Mouse (Mus musculus) testis, adult 2 months (tissue): Measurements from ENCODE around the gene Gm9887.

ENCODE experiments used
- CTCF ChIP-seq: fragments of 200-500 bp; IDR thresholded peaks from 2 replicates; pipeline ENCODE4 v1.5.1; 2012; ENCODE audit warnings: low read depth, mild to moderate bottlenecking, inconsistent platforms, low read length, moderate library complexity; ENCODE audit not compliant: control insufficient read depth, insufficient read depth, insufficient replicate concordance
- POLR2A ChIP-seq: fragments of 200-500 bp; IDR thresholded peaks from 2 replicates; pipeline ENCODE4 v1.6.1; 2012; ENCODE audit warnings: low read depth, mild to moderate bottlenecking, inconsistent platforms, low read length, moderate library complexity; ENCODE audit not compliant: control insufficient read depth

DNA sequence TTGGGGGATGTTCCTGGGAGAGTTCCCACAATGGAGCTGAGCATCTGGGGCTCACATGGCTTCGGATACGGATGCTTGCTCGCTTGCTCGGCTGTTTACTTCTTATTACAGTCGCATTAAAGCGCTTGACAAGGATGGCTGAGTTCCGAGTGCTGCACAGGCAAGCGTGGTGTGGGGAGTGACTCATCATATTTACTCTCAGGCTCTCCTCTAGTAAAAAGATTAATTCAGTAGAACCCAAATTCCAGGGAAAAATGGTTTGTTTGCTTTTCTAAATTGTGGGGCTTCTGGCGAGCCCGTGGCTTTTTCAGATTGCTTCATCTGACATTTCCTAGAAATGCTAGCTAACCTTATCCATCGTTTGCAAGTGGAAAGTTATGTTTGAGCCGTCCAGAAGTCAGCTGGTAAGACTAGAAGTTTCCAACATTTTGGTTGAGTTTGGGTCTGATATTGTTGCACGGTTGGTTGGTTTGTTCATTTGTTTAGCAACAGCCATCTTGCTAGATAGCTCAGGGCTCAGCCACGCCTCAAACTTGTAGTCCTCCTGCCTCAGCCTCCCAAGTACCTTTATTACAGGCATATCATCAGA is 46.9 kb upstream of the Gm9887 start:
- TF ChIP-seq CTCF (no peak), POLR2A (no peak)
